8 mouse cellular contexts compared by ENCODE assay signal in genomic region chr15:83034275-83034977, GRCm38 (mm10). TPM values are rescaled to one million over a fixed set of nuclear protein-coding genes. Genes with fewer than 3 reads are reported as not detected.
A peak's percentile ranks its signal among the peaks of the same experiment; 100 is the strongest.
DNase-seq lines count a peak whose midpoint lies in the region; ATAC-seq and TF ChIP-seq lines count a peak whose summit lies in the region.

No protein-coding gene starts in this region.

- H3K9me3 ChIP-seq in stomach, embryonic 16.5 days (replicated peaks; ENCODE audit: control insufficient read depth, low read length): no peaks in the 10 kb centered on the region
- H3K9me3 ChIP-seq in stomach, postnatal 0 days (ENCODE audit: control insufficient read depth, low read length): no peaks in the 10 kb centered on the region
- H3K9me3 ChIP-seq in embryonic facial prominence, embryonic 11.5 days (replicated peaks; ENCODE audit: control insufficient read depth, low read length): no peaks in the 10 kb centered on the region
- no peaks in the 10 kb centered on the region for H3K9me3 ChIP-seq in intestine, embryonic 15.5 days

- H3K27me3 ChIP-seq in stomach, embryonic 16.5 days (ENCODE audit: control insufficient read depth, insufficient read depth, low read length): peaks cover 9% of the 10 kb centered on the region; the same call in 1 of the 2 replicates
- H3K27me3 ChIP-seq in stomach, postnatal 0 days (ENCODE audit: control insufficient read depth, insufficient read depth, low read length): no peaks in the 10 kb centered on the region
- peaks cover 3% of the 10 kb centered on the region for H3K27me3 ChIP-seq in embryonic facial prominence, embryonic 11.5 days (ENCODE audit: control insufficient read depth, insufficient read depth, low read length)
- 0 out of 2 replicates have a peak, but pooled peaks cover 3% of the 10 kb centered on the region for H3K27me3 ChIP-seq in intestine, embryonic 15.5 days (replicated peaks)

- TF ChIP-seq EP300 in stomach, postnatal 0 days (optimal IDR thresholded peaks at IDR 0.05): no peak

- 0 out of 2 replicates have a peak overlapping the region, but pooled peaks have one; percentile 1 for H3K4me3 ChIP-seq in stomach, embryonic 16.5 days (replicated peaks; ENCODE audit: low read length)
- no peak overlapping the region for H3K4me3 ChIP-seq in stomach, postnatal 0 days (ENCODE audit: low read depth, low read length)
- no peak overlapping the region for H3K4me3 ChIP-seq in embryonic facial prominence, embryonic 11.5 days (ENCODE audit: low read depth, low read length)
- H3K4me3 ChIP-seq in intestine, embryonic 15.5 days (replicated peaks): no peak overlapping the region

- no peak overlapping the region for H3K27ac ChIP-seq in stomach, embryonic 16.5 days (ENCODE audit: low read length)
- no peak overlapping the region for H3K27ac ChIP-seq in stomach, postnatal 0 days (replicated peaks)
- H3K27ac ChIP-seq in embryonic facial prominence, embryonic 11.5 days (replicated peaks; ENCODE audit: low read depth, low read length): no peak overlapping the region
- no peak overlapping the region for H3K27ac ChIP-seq in intestine, embryonic 15.5 days

- no peak overlapping the region for H3K9ac ChIP-seq in stomach, embryonic 16.5 days (ENCODE audit: low read length)
- no peak overlapping the region for H3K9ac ChIP-seq in stomach, postnatal 0 days (ENCODE audit: low read length)
- no peak overlapping the region for H3K9ac ChIP-seq in embryonic facial prominence, embryonic 11.5 days (replicated peaks; ENCODE audit: low read length)
- H3K9ac ChIP-seq in intestine, embryonic 15.5 days: no peak overlapping the region

- no peak for ATAC-seq in stomach, embryonic 16.5 days (ENCODE audit: insufficient read depth, low FRiP score)
- no peak for ATAC-seq in stomach, postnatal 0 days (ENCODE audit: low FRiP score, low TSS enrichment)
- no peak for ATAC-seq in embryonic facial prominence, embryonic 11.5 days (replicated peaks; ENCODE audit: insufficient number of reproducible peaks, low FRiP score, low TSS enrichment, low read depth)
- ATAC-seq in intestine, embryonic 15.5 days: no peak
- ATAC-seq in CD4-positive, CD25-positive, alpha-beta regulatory T cell, adult 4 months: no peak

- H3K4me1 ChIP-seq in stomach, embryonic 16.5 days (ENCODE audit: control insufficient read depth, insufficient read depth, low read length): peaks cover 35% of the 10 kb centered on the region
- H3K4me1 ChIP-seq in stomach, postnatal 0 days (replicated peaks; ENCODE audit: control insufficient read depth, insufficient read depth): no peaks in the 10 kb centered on the region
- peaks cover 5% of the 10 kb centered on the region; the same call in 1 of the 2 replicates for H3K4me1 ChIP-seq in embryonic facial prominence, embryonic 11.5 days (ENCODE audit: control insufficient read depth, insufficient read depth, low read length)
- peaks cover 50% of the 10 kb centered on the region for H3K4me1 ChIP-seq in intestine, embryonic 15.5 days (replicated peaks)

- 0 out of 2 replicates have a peak overlapping the region, but pooled peaks have one; percentile 5 for H3K4me2 ChIP-seq in stomach, embryonic 16.5 days (ENCODE audit: low read depth, low read length)
- no peak overlapping the region for H3K4me2 ChIP-seq in stomach, postnatal 0 days (replicated peaks; ENCODE audit: low read depth)
- peak overlapping the region; percentile 15; the same call in 1 of the 2 replicates for H3K4me2 ChIP-seq in embryonic facial prominence, embryonic 11.5 days (ENCODE audit: low read depth, low read length)
- H3K4me2 ChIP-seq in intestine, embryonic 15.5 days (replicated peaks): 0 out of 2 replicates have a peak overlapping the region, but pooled peaks have one; percentile 4

- H3K36me3 ChIP-seq in stomach, embryonic 16.5 days (ENCODE audit: control insufficient read depth, insufficient read depth, low read length): no peaks in the 10 kb centered on the region
- H3K36me3 ChIP-seq in stomach, postnatal 0 days (ENCODE audit: control insufficient read depth, insufficient read depth, low read length): no peaks in the 10 kb centered on the region
- H3K36me3 ChIP-seq in embryonic facial prominence, embryonic 11.5 days (replicated peaks; ENCODE audit: control insufficient read depth, insufficient read depth, low read depth, low read length): no peaks in the 10 kb centered on the region
- no peaks in the 10 kb centered on the region for H3K36me3 ChIP-seq in intestine, embryonic 15.5 days

- WGBS in stomach, embryonic 16.5 days: 20% methylated on average over 17 of the region's 17 CpGs
- WGBS in stomach, postnatal 0 days: 19% methylated on average over 17 of the region's 17 CpGs
- WGBS in embryonic facial prominence, embryonic 11.5 days: 15% methylated on average over 17 of the region's 17 CpGs
- 19% methylated on average over 17 of the region's 17 CpGs for WGBS in intestine, embryonic 15.5 days

- TF ChIP-seq CTCF in stomach, postnatal 0 days (IDR thresholded peaks at IDR 0.05; ENCODE audit: low read depth): no peak

- DNase-seq in stomach, postnatal 0 days (ENCODE audit: low spot score): no peak
- DNase-seq in embryonic facial prominence, embryonic 11.5 days (ENCODE audit: low spot score): peak; percentile 40
- peak; percentile 67 for DNase-seq in mesoderm, embryonic 11.5 days (ENCODE audit: low read depth, low spot score)
- no peak for DNase-seq in gastrocnemius, postnatal 25 days
- no peak for DNase-seq in thymus, postnatal 14 days

RNA-seq across cellular contexts. Expression of gene Nfam1, which starts 1.3 kb away (rescaled TPM):
- 5.6 and 7.4 TPM in 2 replicates for polyA plus RNA-seq in stomach, embryonic 16.5 days (2015; fragmentation: Nextera tagmentation; extraction: Ambion mirVana)
- 1.3 and 1.4 TPM in 2 replicates for polyA plus RNA-seq in stomach, postnatal 0 days (2015; fragmentation: Nextera tagmentation; extraction: Ambion mirVana)
- polyA plus RNA-seq in embryonic facial prominence, embryonic 11.5 days (2014; fragmentation: Nextera tagmentation; extraction: Ambion mirVana): 2.1 and 2.4 TPM in 2 replicates
- 3.7 and 3.8 TPM in 2 replicates for polyA plus RNA-seq in intestine, embryonic 15.5 days (2015; fragmentation: Nextera tagmentation; extraction: Ambion mirVana)
- 1 to 10 TPM in 1 of 2 experiments, under 1 TPM in 1; 0.22 to 1.1 TPM for polyA plus RNA-seq in CD4-positive, CD25-positive, alpha-beta regulatory T cell, adult 4 months (2017; shearing (Covaris generic))
- 1 to 10 TPM in 1 of 2 experiments, under 1 TPM in 1; 0.69 to 1.3 TPM for total RNA-seq in gastrocnemius, postnatal 25 days (2021)

RNA-seq across cellular contexts. Expression of gene Tcf20, which starts 46.8 kb away (rescaled TPM):
- polyA plus RNA-seq in stomach, embryonic 16.5 days (2015; fragmentation: Nextera tagmentation; extraction: Ambion mirVana): 7.1 and 8.0 TPM in 2 replicates
- 3.6 and 3.7 TPM in 2 replicates for polyA plus RNA-seq in stomach, postnatal 0 days (2015; fragmentation: Nextera tagmentation; extraction: Ambion mirVana)
- 13.6 and 15.1 TPM in 2 replicates for polyA plus RNA-seq in embryonic facial prominence, embryonic 11.5 days (2014; fragmentation: Nextera tagmentation; extraction: Ambion mirVana)
- 7.0 and 7.7 TPM in 2 replicates for polyA plus RNA-seq in intestine, embryonic 15.5 days (2015; fragmentation: Nextera tagmentation; extraction: Ambion mirVana)
- 10 to 100 TPM; 15.9 to 19.7 TPM for polyA plus RNA-seq in CD4-positive, CD25-positive, alpha-beta regulatory T cell, adult 4 months (2017; shearing (Covaris generic))
- total RNA-seq in gastrocnemius, postnatal 25 days (2021): 10 to 100 TPM; 24.4 to 25.5 TPM

RNA-seq across cellular contexts. Expression of gene Serhl, which starts 54.9 kb away (rescaled TPM):
- polyA plus RNA-seq in stomach, embryonic 16.5 days (2015; fragmentation: Nextera tagmentation; extraction: Ambion mirVana): 61.0 and 63.7 TPM in 2 replicates
- polyA plus RNA-seq in stomach, postnatal 0 days (2015; fragmentation: Nextera tagmentation; extraction: Ambion mirVana): 51.5 and 61.6 TPM in 2 replicates
- polyA plus RNA-seq in embryonic facial prominence, embryonic 11.5 days (2014; fragmentation: Nextera tagmentation; extraction: Ambion mirVana): 43.5 and 48.0 TPM in 2 replicates
- 56.3 and 61.7 TPM in 2 replicates for polyA plus RNA-seq in intestine, embryonic 15.5 days (2015; fragmentation: Nextera tagmentation; extraction: Ambion mirVana)
- polyA plus RNA-seq in CD4-positive, CD25-positive, alpha-beta regulatory T cell, adult 4 months (2017; shearing (Covaris generic)): 10 to 100 TPM; 81.9 to 88.8 TPM
- total RNA-seq in gastrocnemius, postnatal 25 days (2021): 10 to 100 TPM; 27.0 to 28.4 TPM

Comparison
In these comparisons a context has a peak if more than half of its experiments do, and no peak if none do; other contexts are left out.
1. DNase-seq: peak in embryonic facial prominence, embryonic 11.5 days (single experiment) and mesoderm, embryonic 11.5 days (single experiment); none in stomach, postnatal 0 days (single experiment), gastrocnemius, postnatal 25 days (single experiment) and thymus, postnatal 14 days (single experiment).